Mouse (Mus musculus) embryo, embryonic 11 days (tissue): ENCODE measurements around the gene Cmtm2b.
A peak's percentile ranks its signal among the peaks of the same experiment; 100 is the strongest.
"Not testable (repeated sequence)": the region's sequence is repeated elsewhere in the genome, so short reads cannot be mapped to it uniquely, and the experiment has no call there.

Experiments
- DNase-seq: peaks from one replicate; pipeline ENCODE4 v3.0.0-alpha.2; 2015

Cmtm2b gene

GRCm38 (mm10) chr8:104321930-104322329, at the start of gene Cmtm2b:
Gene Cmtm2b, plus strand, starts transcription at chr8:104322230.
- DNase-seq = not testable (repeated sequence)

DNA sequence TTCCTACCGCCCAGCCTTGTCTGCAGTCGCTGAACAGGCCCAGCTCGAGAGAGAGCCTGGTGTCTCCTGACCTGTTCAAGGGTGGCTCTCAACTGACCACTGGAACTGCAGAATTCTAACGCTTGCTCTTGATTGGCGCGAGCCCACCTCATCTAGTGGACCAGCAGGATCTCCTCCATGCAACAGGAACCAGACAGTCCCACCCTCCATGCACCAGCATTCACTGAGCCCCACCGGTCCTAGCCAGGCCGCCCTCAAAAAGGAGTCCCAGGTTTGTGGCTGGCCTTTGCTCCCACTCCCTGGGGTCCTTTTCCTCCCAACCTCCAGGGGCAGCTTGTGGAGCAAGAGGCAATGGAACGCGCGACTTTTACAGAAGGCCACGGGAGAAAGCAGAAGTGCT, 28.9 kb upstream of the Cmtm2b start, which contains the start of gene Cmtm2a:
TSS of gene Cmtm2a (minus strand) at position 101 of the 400 bp plus-strand sequence.
- not testable (repeated sequence) for DNase-seq

GRCm38 (mm10) chr8:104294396-104294795, 27.6 kb upstream of the Cmtm2b start:
- DNase-seq = no peak

GRCm38 (mm10) chr8:104301577-104301976, 20.5 kb upstream of the Cmtm2b start:
- DNase-seq = peak; percentile 54

DNA sequence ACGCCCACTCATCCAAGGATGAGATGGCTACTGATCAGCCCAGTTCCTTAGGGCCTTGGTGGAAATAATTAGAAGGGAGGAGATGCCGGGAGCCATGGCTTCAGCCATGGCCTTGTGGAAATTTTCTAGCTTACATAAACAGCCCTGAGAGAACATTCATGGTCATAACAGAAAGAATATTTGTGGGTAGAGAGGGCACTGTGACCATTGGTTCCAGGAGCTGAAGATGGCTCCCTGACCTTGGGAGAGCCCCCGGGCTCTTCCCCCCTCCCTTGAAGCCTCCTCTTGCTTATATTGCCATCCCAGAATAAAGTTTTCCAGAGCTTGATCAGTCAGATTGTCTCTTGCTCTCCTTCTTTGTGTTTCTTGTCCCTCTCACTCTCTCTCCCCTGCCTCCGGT, 19.5 kb upstream of the Cmtm2b start:
- not testable (repeated sequence) for DNase-seq

DNA sequence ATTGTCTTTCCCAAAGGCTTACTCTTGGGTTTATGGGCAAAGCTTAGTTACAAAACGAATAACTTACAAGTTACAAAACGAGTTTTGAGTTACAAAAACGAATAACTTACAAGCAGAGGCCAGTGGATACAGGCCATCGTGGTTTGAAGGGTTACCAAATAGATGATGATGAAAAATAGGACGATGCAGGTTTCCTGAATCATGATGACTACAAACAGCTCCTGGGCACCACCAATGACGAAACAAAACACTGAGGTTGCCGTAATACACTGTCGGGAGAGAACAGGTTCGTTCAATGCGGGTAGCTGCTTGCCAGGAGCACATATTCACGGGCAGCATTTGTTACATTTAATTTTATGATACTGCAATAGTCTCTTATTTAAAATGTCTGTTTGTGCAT, 17.1 kb upstream of the Cmtm2b start:
- no peak for DNase-seq

DNA sequence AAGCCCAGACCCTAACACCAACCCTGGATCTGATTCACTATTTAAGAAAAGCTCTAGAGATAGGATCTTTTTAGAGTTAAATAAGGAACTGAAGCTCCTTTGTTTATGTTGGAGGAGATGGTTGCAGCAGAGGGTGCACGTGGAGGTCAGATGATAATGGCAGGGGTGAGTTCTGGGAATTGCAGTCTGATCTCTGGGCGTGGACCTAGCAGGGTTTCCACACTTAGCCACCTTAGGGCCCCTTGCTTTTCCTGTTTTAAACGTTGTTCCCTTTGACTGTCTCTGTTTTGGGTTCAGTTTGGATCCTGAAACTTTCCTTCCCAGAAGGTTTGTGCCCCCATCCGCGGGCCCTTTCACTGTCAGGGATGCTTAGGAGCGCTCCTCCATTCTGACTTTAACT, 13.7 kb upstream of the Cmtm2b start:
- not testable (repeated sequence) for DNase-seq

GRCm38 (mm10) chr8:104309441-104310155, 12.4 kb upstream of the Cmtm2b start, which contains the start of the genes Gm45711 and Cmtm1:
Gene Gm45711, minus strand, starts transcription at chr8:104310081.
Gene Cmtm1, minus strand, starts transcription at chr8:104310145.
- not testable (repeated sequence) for DNase-seq

DNA sequence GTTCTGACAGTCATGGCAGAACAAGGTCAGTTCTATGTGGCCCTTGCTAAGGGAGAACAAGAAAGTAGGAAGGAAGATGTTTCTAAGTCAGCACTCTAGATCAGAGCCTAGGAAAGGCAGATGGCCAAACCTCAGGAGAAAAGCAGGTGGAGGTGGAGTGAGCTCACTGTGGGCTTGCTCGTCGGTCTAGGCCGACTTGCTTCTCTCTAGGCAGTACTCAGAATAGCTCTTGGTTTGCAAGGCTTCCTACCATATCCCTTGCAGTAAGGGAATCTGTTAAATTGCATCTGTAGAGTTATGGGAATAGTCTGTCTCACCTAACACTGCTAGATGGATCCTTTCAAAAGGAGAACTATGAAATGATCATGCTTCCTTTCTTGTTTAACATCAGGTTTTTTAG, 10.0 kb upstream of the Cmtm2b start:
- not testable (repeated sequence) for DNase-seq

- DNase-seq = no peak
These were observed 8.7 kb upstream of the Cmtm2b start for GRCm38 (mm10) chr8:104313311-104313710.

- DNase-seq = not testable (repeated sequence)
These were observed 763 bp upstream of the Cmtm2b start, which contains the start of gene Gm11020 for GRCm38 (mm10) chr8:104321267-104321666. Gene Gm11020, plus strand, starts transcription at chr8:104321567.

DNA sequence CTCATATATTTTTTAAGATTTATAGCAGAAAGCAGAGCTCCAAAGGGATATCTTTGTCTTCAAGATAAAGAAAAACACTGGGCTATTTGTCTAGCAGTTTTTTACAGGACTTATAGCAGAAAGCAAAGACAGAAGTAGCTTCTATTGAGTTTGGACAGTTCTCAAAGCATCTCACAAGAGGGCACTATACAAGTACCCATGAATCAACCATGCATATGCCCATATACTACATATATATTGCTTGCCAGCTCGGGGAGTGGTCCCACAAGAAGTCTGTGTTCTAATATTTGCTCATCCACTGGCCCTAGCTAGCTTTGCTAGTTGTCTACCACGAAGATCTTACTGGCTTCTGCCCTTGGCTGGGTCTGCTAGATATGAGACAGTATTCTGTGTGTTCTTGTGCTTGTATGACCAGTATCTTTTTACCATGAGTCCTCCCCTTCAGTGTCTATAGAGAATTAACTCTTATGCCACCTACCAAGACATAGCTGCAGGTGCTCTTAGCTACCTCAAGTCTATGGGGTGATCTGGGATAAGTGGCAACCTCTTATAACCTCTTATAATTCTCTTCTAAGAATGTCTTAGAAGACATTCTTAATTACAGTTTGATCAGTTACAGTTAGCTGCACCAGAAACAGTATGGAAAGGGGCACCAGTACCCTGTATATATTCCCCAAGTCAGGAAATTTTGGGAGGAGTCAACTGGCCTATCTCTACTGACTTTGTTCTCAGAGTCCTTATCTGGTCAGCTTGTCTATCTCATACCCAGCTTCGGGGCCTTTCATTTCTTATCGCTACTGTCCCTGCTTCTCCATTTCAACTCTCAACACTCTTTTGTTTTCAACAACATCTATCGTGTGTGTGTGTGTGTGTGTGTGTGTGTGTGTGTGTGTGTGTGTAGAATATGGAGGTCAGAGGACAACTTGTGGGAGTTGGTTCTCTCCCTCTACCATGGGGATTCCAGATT, 10.9 kb downstream of the Cmtm2b start:
- DNase-seq = no peak

DNA sequence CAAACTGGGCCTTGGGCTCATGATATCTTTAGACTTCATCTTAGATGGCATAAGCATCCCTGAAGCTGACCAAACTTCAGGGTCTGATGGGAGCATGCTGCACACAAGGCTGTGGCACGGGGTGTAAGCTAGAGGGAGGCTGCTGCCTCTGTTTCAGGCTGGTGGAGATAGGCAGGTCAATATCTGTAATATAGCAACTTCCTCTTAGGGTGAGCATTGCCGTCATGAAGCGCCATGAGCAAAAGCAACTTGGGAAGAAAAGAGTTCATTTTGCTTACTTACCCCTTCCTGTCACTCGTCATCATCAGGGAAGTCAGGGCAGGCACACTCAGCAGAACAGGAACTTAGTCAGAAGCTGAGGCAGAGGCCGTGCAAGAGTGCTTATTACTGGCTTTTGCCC, 11.8 kb downstream of the Cmtm2b start:
- DNase-seq = no peak

DNA sequence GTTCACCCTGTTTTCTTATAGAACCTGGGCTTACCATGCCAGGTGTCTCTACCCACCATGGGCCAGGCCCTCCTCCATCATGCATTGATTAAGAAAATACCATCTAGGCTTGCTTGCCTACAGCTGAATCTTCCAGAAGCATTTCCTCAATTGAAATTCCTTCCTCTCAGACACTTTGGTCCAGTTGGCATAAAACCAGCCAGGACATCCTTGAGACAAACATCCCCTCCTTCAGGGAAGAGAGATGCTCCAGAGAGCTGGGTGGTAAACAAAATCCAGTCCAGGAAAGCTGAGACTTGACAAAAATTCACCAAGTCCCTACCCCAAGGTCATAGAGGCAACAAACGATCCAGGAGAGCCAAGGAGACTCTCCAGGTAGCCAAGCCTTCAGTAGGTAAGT, 12.2 kb downstream of the Cmtm2b start:
- no peak for DNase-seq

- DNase-seq = no peak
These were observed 14.8 kb downstream of the Cmtm2b start for GRCm38 (mm10) chr8:104336806-104337205.

GRCm38 (mm10) chr8:104337890-104338289, 15.9 kb downstream of the Cmtm2b start:
- no peak for DNase-seq

GRCm38 (mm10) chr8:104339229-104339982, 17.4 kb downstream of the Cmtm2b start, which contains the start of gene Cmtm3:
Gene Cmtm3, plus strand, starts transcription at chr8:104339410.
- peak; percentile 18 for DNase-seq

GRCm38 (mm10) chr8:104339983-104340232, 17.9 kb downstream of the Cmtm2b start:
- no peak for DNase-seq

- peak; percentile 87 for DNase-seq
These were observed 18.4 kb downstream of the Cmtm2b start for GRCm38 (mm10) chr8:104340233-104341105.

GRCm38 (mm10) chr8:104341106-104341561, 19.1 kb downstream of the Cmtm2b start:
- DNase-seq = peak; percentile 82

DNA sequence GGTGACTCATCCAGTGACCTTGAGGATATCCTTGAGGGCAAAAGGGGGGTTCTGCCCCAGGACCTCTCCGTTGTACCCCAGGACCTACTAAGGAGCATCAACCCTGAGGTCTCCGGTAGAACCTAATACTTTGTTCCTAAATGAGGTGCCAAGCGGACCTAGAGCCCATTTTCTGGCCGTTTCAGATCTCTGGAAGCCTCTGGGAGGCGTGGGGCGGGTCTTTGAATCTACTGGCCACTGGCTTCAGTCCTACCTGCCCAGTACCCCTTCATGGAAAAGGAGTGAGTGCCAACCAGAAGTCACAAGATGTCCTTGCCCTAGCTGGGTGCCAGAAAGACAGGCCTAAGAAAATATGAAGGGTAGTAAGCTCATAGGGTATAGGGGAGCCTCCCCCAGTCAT, 19.6 kb downstream of the Cmtm2b start:
- no peak for DNase-seq

- no peak for DNase-seq
These were observed 20.4 kb downstream of the Cmtm2b start for GRCm38 (mm10) chr8:104342426-104342825.
